Mouse (Mus musculus) embryonic facial prominence, embryonic 12.5 days (tissue): ENCODE measurements around the gene Sdsl. TPM values are rescaled to one million over a fixed set of nuclear protein-coding genes. Genes with fewer than 3 reads are reported as not detected.

Experiments used
- ATAC-seq: fragments of 200-750 bp; cut with Nextera tagmentation; 2 replicates; pipeline ENCODE4 v1.8.0; 2017; ENCODE audit not compliant: insufficient number of reproducible peaks, insufficient read depth, low FRiP score, low TSS enrichment
- H3K27ac ChIP-seq: fragments of 300-500 bp; sonication (generic); 2 replicates; pipeline ENCODE4 v1.5.1; 2016; ENCODE audit warnings: mild to moderate bottlenecking
- H3K27me3 ChIP-seq: fragments of 300-500 bp; sonication (generic); 2 replicates; pipeline ENCODE4 v1.6.1; 2016; ENCODE audit warnings: mild to moderate bottlenecking, moderate library complexity
- H3K36me3 ChIP-seq: fragments of 300-500 bp; sonication (generic); 2 replicates; pipeline ENCODE4 v1.6.1; 2016; ENCODE audit warnings: mild to moderate bottlenecking
- H3K4me1 ChIP-seq: fragments of 300-500 bp; sonication (generic); 2 replicates; pipeline ENCODE4 v1.6.1; 2016
- H3K4me2 ChIP-seq: fragments of 300-500 bp; sonication (generic); replicated peaks from 2 replicates; pipeline ENCODE4 v1.6.1; 2016; ENCODE audit warnings: mild to moderate bottlenecking, moderate library complexity
- H3K4me3 ChIP-seq: fragments of 300-500 bp; sonication (generic); 2 replicates; pipeline ENCODE4 v1.5.1; 2016; ENCODE audit warnings: mild to moderate bottlenecking
- H3K9ac ChIP-seq: fragments of 300-500 bp; sonication (generic); 2 replicates; pipeline ENCODE4 v1.6.1; 2016; ENCODE audit warnings: mild to moderate bottlenecking, moderate library complexity
- H3K9me3 ChIP-seq: fragments of 300-500 bp; sonication (generic); 2 replicates; pipeline ENCODE4 v1.6.1; 2016; ENCODE audit warnings: mild to moderate bottlenecking, moderate library complexity
- WGBS: fragments of 180-500 bp; shearing (Covaris S2); methylation state at CpG from one replicate; pipeline ENCODE4 v1.1.7; 2016; 5-methylcytosine and 5-hydroxymethylcytosine counted together
- polyA plus RNA-seq: library from polyadenylated mRNA; unstranded; fragments of >200 nt; fragmentation: Nextera tagmentation; extraction: Ambion mirVana; gene quantifications from 2 replicates; pipeline ENCODE4 v1.2.1, GENCODE M21; 2016

Gene Sdsl
- polyA plus RNA-seq, 1 experiment from 2014 or later = 4.4 TPM

GRCm38 (mm10) chr5:120493440-120493839, 20.8 kb upstream of the Sdsl start:
- Histone ChIP-seq H3K27me3 (no peaks in the 10 kb centered on the region), H3K4me1 (no peaks in the 10 kb centered on the region), H3K27ac (no peak overlapping the region), H3K4me3 (no peak overlapping the region), H3K4me2 (no peak overlapping the region), H3K36me3 (peaks cover 45% of the 10 kb centered on the region), H3K9ac (no peak overlapping the region), H3K9me3 (no peaks in the 10 kb centered on the region)
- 91% methylated on average over 6 of the region's 6 CpGs for WGBS
- no peak for ATAC-seq

- no peak overlapping the region for H3K9ac ChIP-seq
- no peaks in the 10 kb centered on the region for H3K27me3 ChIP-seq
- no peak for ATAC-seq
- no peak overlapping the region for H3K4me3 ChIP-seq
- WGBS = 57% methylated on average over 11 of the region's 11 CpGs
- no peaks in the 10 kb centered on the region for H3K9me3 ChIP-seq
- peaks cover 47% of the 10 kb centered on the region for H3K36me3 ChIP-seq
- H3K4me2 ChIP-seq = no peak overlapping the region
- H3K4me1 ChIP-seq = no peaks in the 10 kb centered on the region
- H3K27ac ChIP-seq = no peak overlapping the region
Measured at GRCm38 (mm10) chr5:120492437-120492836, 19.8 kb upstream of the Sdsl start.

- H3K9me3 ChIP-seq = no peaks in the 10 kb centered on the region
- H3K4me1 ChIP-seq = no peaks in the 10 kb centered on the region
- H3K9ac ChIP-seq = no peak overlapping the region
- 83% methylated on average over 8 of the region's 8 CpGs for WGBS
- H3K4me3 ChIP-seq = no peak overlapping the region
- H3K27me3 ChIP-seq = no peaks in the 10 kb centered on the region
- no peak overlapping the region for H3K4me2 ChIP-seq
- H3K36me3 ChIP-seq = peaks cover 61% of the 10 kb centered on the region
- no peak for ATAC-seq
- no peak overlapping the region for H3K27ac ChIP-seq
Measured at GRCm38 (mm10) chr5:120490679-120491192, 18.1 kb upstream of the Sdsl start.

GRCm38 (mm10) chr5:120487844-120488243, 15.2 kb upstream of the Sdsl start:
- H3K36me3 ChIP-seq = peaks cover 68% of the 10 kb centered on the region
- H3K4me2 ChIP-seq = no peak overlapping the region
- WGBS = 86% methylated on average over 8 of the region's 8 CpGs
- no peaks in the 10 kb centered on the region for H3K27me3 ChIP-seq
- no peak overlapping the region for H3K27ac ChIP-seq
- no peak overlapping the region for H3K9ac ChIP-seq
- H3K9me3 ChIP-seq = no peaks in the 10 kb centered on the region
- H3K4me1 ChIP-seq = no peaks in the 10 kb centered on the region
- ATAC-seq = no peak
- H3K4me3 ChIP-seq = no peak overlapping the region

GRCm38 (mm10) chr5:120483399-120483798, 10.8 kb upstream of the Sdsl start:
- Histone ChIP-seq H3K27me3 (no peaks in the 10 kb centered on the region), H3K27ac (no peak overlapping the region), H3K4me1 (no peaks in the 10 kb centered on the region), H3K9me3 (no peaks in the 10 kb centered on the region), H3K4me2 (no peak overlapping the region), H3K36me3 (peaks cover 39% of the 10 kb centered on the region), H3K9ac (no peak overlapping the region), H3K4me3 (no peak overlapping the region)
- ATAC-seq = no peak
- 88% methylated on average over 19 of the region's 19 CpGs for WGBS

GRCm38 (mm10) chr5:120481205-120481604, 8.6 kb upstream of the Sdsl start:
- Histone ChIP-seq H3K36me3 (peaks cover 22% of the 10 kb centered on the region), H3K9me3 (no peaks in the 10 kb centered on the region), H3K4me3 (no peak overlapping the region), H3K4me2 (no peak overlapping the region), H3K27ac (no peak overlapping the region), H3K9ac (no peak overlapping the region), H3K4me1 (no peaks in the 10 kb centered on the region), H3K27me3 (peaks cover 3% of the 10 kb centered on the region; the same call in 1 of the 2 replicates)
- WGBS = 61% methylated on average over 9 of the region's 9 CpGs
- ATAC-seq = no peak

GRCm38 (mm10) chr5:120479538-120479937, 6.9 kb upstream of the Sdsl start:
- Histone ChIP-seq H3K27me3 (peaks cover 3% of the 10 kb centered on the region; the same call in 1 of the 2 replicates), H3K27ac (no peak overlapping the region), H3K4me3 (no peak overlapping the region), H3K4me2 (no peak overlapping the region), H3K36me3 (0 out of 2 replicates have a peak, but pooled peaks cover 5% of the 10 kb centered on the region), H3K9ac (no peak overlapping the region), H3K4me1 (no peaks in the 10 kb centered on the region), H3K9me3 (no peaks in the 10 kb centered on the region)
- ATAC-seq = no peak
- WGBS = 67% methylated on average over 4 of the region's 4 CpGs

- Histone ChIP-seq H3K27me3 (peaks cover 3% of the 10 kb centered on the region; the same call in 1 of the 2 replicates), H3K9me3 (no peaks in the 10 kb centered on the region), H3K4me3 (no peak overlapping the region), H3K4me1 (no peaks in the 10 kb centered on the region), H3K36me3 (no peaks in the 10 kb centered on the region), H3K4me2 (no peak overlapping the region), H3K9ac (no peak overlapping the region), H3K27ac (no peak overlapping the region)
- ATAC-seq = no peak
- 92% methylated on average over 5 of the region's 5 CpGs for WGBS
Measured at GRCm38 (mm10) chr5:120477993-120478392, 5.4 kb upstream of the Sdsl start.

- no peak within 1 kb of the TSS for H3K4me3 ChIP-seq
- H3K4me1 ChIP-seq = no peaks in the 10 kb centered on the region
- H3K27ac ChIP-seq = no peak within 1 kb of the TSS
- no peak within 1 kb of the TSS for H3K4me2 ChIP-seq
- peaks cover 3% of the 10 kb centered on the region; the same call in 1 of the 2 replicates for H3K27me3 ChIP-seq
- 15% methylated on average over 13 of the region's 13 CpGs for WGBS
- ATAC-seq = no peak
- no peaks in the 10 kb centered on the region for H3K9me3 ChIP-seq
- no peak within 1 kb of the TSS for H3K9ac ChIP-seq
- H3K36me3 ChIP-seq = no peaks in the 10 kb centered on the region
Measured at GRCm38 (mm10) chr5:120476296-120476695, 3.7 kb upstream of the Sdsl start, which contains the start of gene Sds. Sds (plus strand) TSS chr5:120476526.

GRCm38 (mm10) chr5:120475861-120476260, 3.3 kb upstream of the Sdsl start:
- H3K9me3 ChIP-seq = no peaks in the 10 kb centered on the region
- ATAC-seq = no peak
- H3K36me3 ChIP-seq = no peaks in the 10 kb centered on the region
- H3K4me2 ChIP-seq = no peak overlapping the region
- no peaks in the 10 kb centered on the region for H3K4me1 ChIP-seq
- H3K9ac ChIP-seq = no peak overlapping the region
- peaks cover 3% of the 10 kb centered on the region; the same call in 1 of the 2 replicates for H3K27me3 ChIP-seq
- 50% methylated on average over 8 of the region's 8 CpGs for WGBS
- H3K27ac ChIP-seq = no peak overlapping the region
- H3K4me3 ChIP-seq = no peak overlapping the region

- no peak overlapping the region for H3K4me3 ChIP-seq
- H3K27me3 ChIP-seq = peaks cover 3% of the 10 kb centered on the region; the same call in 1 of the 2 replicates
- H3K4me1 ChIP-seq = no peaks in the 10 kb centered on the region
- no peak overlapping the region for H3K9ac ChIP-seq
- H3K36me3 ChIP-seq = no peaks in the 10 kb centered on the region
- 84% methylated on average over 2 of the region's 2 CpGs for WGBS
- H3K27ac ChIP-seq = no peak overlapping the region
- no peak overlapping the region for H3K4me2 ChIP-seq
- no peaks in the 10 kb centered on the region for H3K9me3 ChIP-seq
- no peak for ATAC-seq
Measured at GRCm38 (mm10) chr5:120473361-120473760, 751 bp upstream of the Sdsl start.

- Histone ChIP-seq H3K4me1 (no peaks in the 10 kb centered on the region), H3K36me3 (no peaks in the 10 kb centered on the region), H3K4me2 (no peak overlapping the region), H3K27ac (no peak overlapping the region), H3K4me3 (no peak overlapping the region), H3K9me3 (no peaks in the 10 kb centered on the region), H3K27me3 (no peaks in the 10 kb centered on the region), H3K9ac (no peak overlapping the region)
- ATAC-seq = no peak; the same call in 1 of the 2 replicates
- WGBS = 42% methylated on average over 4 of the region's 4 CpGs
Measured at GRCm38 (mm10) chr5:120471538-120471937, 1.1 kb downstream of the Sdsl start.
